In the genomic region with DNA sequence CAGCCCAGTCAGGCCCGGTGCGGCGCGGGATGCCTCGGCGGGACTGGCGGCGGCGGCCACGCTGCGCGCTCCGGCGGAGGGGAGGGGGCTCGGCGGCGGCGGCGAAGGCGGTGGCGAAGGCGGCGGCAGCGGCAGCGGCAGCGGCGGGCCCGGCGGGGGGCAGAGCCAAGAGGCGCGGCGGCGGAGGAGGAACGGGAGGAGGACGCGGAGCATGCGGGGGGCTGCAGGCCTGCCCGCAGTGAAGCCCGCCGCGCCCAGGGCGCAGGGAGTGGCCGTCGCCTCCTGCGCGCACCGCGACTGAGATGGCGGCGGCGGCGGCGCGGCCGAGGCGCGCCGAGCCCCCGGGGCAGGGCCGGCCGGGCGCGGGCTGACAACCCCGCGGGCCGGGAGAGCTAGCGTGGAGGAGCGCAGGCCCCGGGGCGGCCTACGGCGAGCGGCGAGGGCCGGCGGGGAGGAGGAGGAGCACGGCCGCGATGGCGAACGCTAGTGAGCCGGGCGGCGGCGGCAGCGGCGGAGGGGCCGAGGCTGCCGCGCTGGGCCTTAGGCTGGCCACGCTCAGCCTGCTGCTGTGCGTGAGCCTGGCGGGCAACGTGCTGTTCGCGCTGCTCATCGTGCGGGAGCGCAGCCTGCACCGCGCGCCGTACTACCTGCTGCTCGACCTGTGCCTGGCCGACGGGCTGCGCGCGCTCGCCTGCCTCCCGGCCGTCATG, we compare ENCODE assay signal across 8 mouse cellular contexts. TPM values are rescaled to one million over a fixed set of nuclear protein-coding genes. Genes with fewer than 3 reads are reported as not detected.
DNase-seq lines count a peak whose midpoint lies in the region; ATAC-seq and TF ChIP-seq lines count a peak whose summit lies in the region.

TSS of gene Gpr27 (plus strand) at position 474 of the 710 bp plus-strand sequence.

- POLR2A ChIA-PET in Patski (lab: Charles Lee): no interaction called here

- H3K27me3 ChIP-seq in erythroblast, embryonic 14.5 days (ENCODE audit: control insufficient read depth): peaks cover 62% of the 10 kb centered on the region
- H3K27me3 ChIP-seq in Patski: peaks cover 7% of the 10 kb centered on the region
- H3K27me3 ChIP-seq in heart, embryonic 13.5 days (replicated peaks): peaks cover 92% of the 10 kb centered on the region
- H3K27me3 ChIP-seq in stomach, embryonic 15.5 days (replicated peaks): peaks cover 58% of the 10 kb centered on the region

- H3K4me3 ChIP-seq in erythroblast, embryonic 14.5 days (replicated peaks): peak within 1 kb of the TSS; percentile 37
- peak within 1 kb of the TSS; percentile 75 for H3K4me3 ChIP-seq in heart, embryonic 13.5 days
- peak within 1 kb of the TSS; percentile 71 for H3K4me3 ChIP-seq in stomach, embryonic 15.5 days (replicated peaks)

- DNase-seq in Patski (ENCODE audit: low read depth, low spot score): no peak
- DNase-seq in embryo, embryonic 10 days (ENCODE audit: low spot score): peak; percentile 63
- peak; percentile 59 to 70 for DNase-seq in layer of hippocampus, postnatal 10 days (ENCODE audit: low spot score in 2 of 2)
- peak; percentile 41 for DNase-seq in mesoderm, embryonic 11.5 days (ENCODE audit: low read depth, low spot score)

- H3K27ac ChIP-seq in heart, embryonic 13.5 days (replicated peaks): no peak within 1 kb of the TSS
- H3K27ac ChIP-seq in stomach, embryonic 15.5 days: no peak within 1 kb of the TSS

- in situ Hi-C loops in Patski (cut with MboI; ENCODE audit: low pct_unique_long_range_greater_than_20kb): no loop called here

- no peaks in the 10 kb centered on the region for H3K36me3 ChIP-seq in erythroblast, embryonic 14.5 days (ENCODE audit: control insufficient read depth)
- H3K36me3 ChIP-seq in heart, embryonic 13.5 days: no peaks in the 10 kb centered on the region
- H3K36me3 ChIP-seq in stomach, embryonic 15.5 days: no peaks in the 10 kb centered on the region

- H3K4me2 ChIP-seq in heart, embryonic 13.5 days: peak within 1 kb of the TSS; percentile 93
- peak within 1 kb of the TSS; percentile 94 for H3K4me2 ChIP-seq in stomach, embryonic 15.5 days

- CTCF ChIA-PET in Patski (lab: Charles Lee): no interaction called here

- H3K9me3 ChIP-seq in erythroblast, embryonic 14.5 days (ENCODE audit: control insufficient read depth, low read length): no peaks in the 10 kb centered on the region; the same call in 1 of the 2 replicates
- no peaks in the 10 kb centered on the region for H3K9me3 ChIP-seq in heart, embryonic 13.5 days
- no peaks in the 10 kb centered on the region for H3K9me3 ChIP-seq in stomach, embryonic 15.5 days

- no peaks in the 10 kb centered on the region for H3K4me1 ChIP-seq in erythroblast, embryonic 14.5 days (ENCODE audit: control insufficient read depth)
- peaks cover 8% of the 10 kb centered on the region for H3K4me1 ChIP-seq in heart, embryonic 13.5 days
- H3K4me1 ChIP-seq in stomach, embryonic 15.5 days: peaks cover 12% of the 10 kb centered on the region; the same call in 1 of the 2 replicates

- peak within 1 kb of the TSS; percentile 87 for H3K9ac ChIP-seq in heart, embryonic 13.5 days
- H3K9ac ChIP-seq in stomach, embryonic 15.5 days: peak within 1 kb of the TSS; percentile 48

- ATAC-seq in erythroblast, adult 5-6 weeks (replicated peaks; ENCODE audit: low FRiP score, poor library complexity, severe bottlenecking): no peak
- peak; percentile 38 for ATAC-seq in Patski
- ATAC-seq in heart, embryonic 13.5 days (ENCODE audit: extremely low read depth, insufficient number of reproducible peaks, low FRiP score, low TSS enrichment): no peak; the same call in 1 of the 2 replicates
- peak; percentile 58; the same call in 1 of the 2 replicates for ATAC-seq in stomach, embryonic 15.5 days (ENCODE audit: insufficient read depth, low FRiP score, low read depth)

- WGBS in heart, embryonic 13.5 days: under 1% methylated on average over 103 of the region's 112 CpGs
- WGBS in stomach, embryonic 15.5 days: under 1% methylated on average over 92 of the region's 112 CpGs

- TF ChIP-seq CTCF in Patski (IDR thresholded peaks at IDR 0.05): no peak

RNA-seq across cellular contexts. Expression of gene Gpr27, which starts in this region (rescaled TPM):
- polyA plus RNA-seq in erythroblast, embryonic 14.5 days (2012): not detected in 2 replicates
- total RNA-seq in erythroblast, adult 5-6 weeks (2015; ENCODE audit: low replicate concordance): 3.6 TPM in 1 of 2 replicates, not detected in the other
- 0.98 TPM in 1 of 2 replicates, not detected in the other for total RNA-seq in erythroblast, adult 5-6 weeks (2017; ENCODE audit: low replicate concordance)
- 11.2 TPM for polyA plus RNA-seq in Patski (2021)
- 0.74 and 0.93 TPM in 2 replicates for polyA plus RNA-seq in heart, embryonic 13.5 days (2015; fragmentation: Nextera tagmentation; extraction: Ambion mirVana)
- total RNA-seq in layer of hippocampus, postnatal 10 days (2021): 10 to 100 TPM; 60.3 to 61.9 TPM
- 2.8 and 3.1 TPM in 2 replicates for polyA plus RNA-seq in stomach, embryonic 15.5 days (2015; fragmentation: Nextera tagmentation; extraction: Ambion mirVana)

Comparison
In these comparisons a context has a peak if more than half of its experiments do, and no peak if none do; other contexts are left out.
1. RNA of gene Gpr27 (total RNA-seq): 60.3 to 61.9 TPM in layer of hippocampus, postnatal 10 days; 0.98 to 3.6 TPM in erythroblast, adult 5-6 weeks; every median in the first group is over 10 times any median in the second.
2. ATAC-seq: peak in Patski (single experiment) and stomach, embryonic 15.5 days (single experiment); none in erythroblast, adult 5-6 weeks (single experiment) and heart, embryonic 13.5 days (single experiment).
3. Peak in every context shown above with its lines, with median percentiles within 50 percentile points of each other: H3K4me3 ChIP-seq.